Mouse (Mus musculus) cerebellum, adult 8-10 months (tissue): ENCODE data around the gene Cdsn.
"Not testable (repeated sequence)": the region's sequence is repeated elsewhere in the genome, so short reads cannot be mapped to it uniquely, and the experiment has no call there.

ENCODE experiments used
- DNase-seq: peaks from one replicate; pipeline ENCODE4 v3.0.0; 2022

Cdsn gene

DNA sequence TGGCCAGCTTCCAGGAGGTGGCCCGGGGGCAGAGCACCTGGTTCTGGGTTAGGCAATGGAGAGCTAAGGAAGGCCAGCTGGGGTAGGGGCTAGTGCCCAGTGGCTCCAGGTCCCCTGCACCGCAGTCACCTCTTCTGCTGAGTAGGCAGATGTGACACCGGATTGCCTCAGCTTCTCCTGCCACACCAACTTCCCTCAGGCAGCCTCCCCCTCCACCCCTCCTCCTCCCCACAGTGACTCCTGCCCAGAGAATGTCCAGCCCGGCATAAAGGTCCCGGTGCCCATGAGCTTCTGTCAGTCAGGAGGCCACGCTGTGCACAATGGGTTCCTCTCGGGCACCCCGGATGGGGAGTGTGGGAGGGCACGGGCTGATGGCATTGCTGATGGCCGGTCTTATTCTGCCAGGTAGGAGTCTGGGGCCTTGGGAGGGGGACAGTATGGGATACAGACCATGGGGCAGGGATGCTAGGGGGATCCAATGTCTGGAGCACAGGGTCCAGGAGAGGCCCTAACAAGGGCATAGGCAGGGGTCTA lies at the start of gene Cdsn:
TSS of gene Cdsn (plus strand) at position 248 of the 534 bp plus-strand sequence.
- DNase-seq: no peak

DNA sequence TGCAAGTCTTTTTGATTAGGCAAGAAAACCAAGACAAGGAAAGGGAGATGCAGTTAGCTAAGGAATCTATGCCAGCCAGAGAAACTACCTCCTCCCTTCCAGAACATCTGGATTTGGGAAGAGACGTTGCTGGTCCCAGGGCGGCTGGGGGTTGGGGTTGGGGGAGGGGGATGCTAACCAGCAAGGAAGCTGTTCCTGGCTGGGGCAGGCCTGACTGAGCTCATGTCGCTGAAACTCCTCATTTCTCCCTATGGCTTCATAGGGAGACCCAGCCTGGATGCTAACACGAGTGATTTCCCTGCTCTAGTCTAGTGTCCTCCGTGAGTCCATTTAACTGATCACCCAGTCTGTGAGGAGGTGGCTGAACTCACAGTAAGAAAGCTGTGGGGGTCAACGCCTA lies 49.7 kb upstream of the Cdsn start:
- DNase-seq: no peak

DNA sequence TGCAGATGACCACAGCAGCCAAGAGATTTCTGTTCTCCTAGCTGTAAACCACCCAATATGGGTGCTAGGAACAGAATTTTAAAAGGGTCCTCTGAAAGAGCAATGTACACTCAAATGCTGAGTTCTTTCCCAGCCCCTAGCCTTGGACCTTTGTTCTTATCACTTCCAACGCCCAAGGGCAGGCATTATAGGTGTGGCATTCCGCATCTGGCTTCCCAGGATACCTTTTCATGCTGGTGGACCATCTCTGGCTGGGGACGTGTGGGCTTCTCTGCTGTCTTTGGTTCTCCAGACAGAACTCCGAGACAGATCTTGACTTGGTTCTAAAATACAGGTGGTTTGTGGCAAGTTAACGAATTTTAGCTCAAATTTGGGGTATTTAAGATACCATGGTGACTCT lies 49.2 kb upstream of the Cdsn start:
- DNase-seq: no peak

DNA sequence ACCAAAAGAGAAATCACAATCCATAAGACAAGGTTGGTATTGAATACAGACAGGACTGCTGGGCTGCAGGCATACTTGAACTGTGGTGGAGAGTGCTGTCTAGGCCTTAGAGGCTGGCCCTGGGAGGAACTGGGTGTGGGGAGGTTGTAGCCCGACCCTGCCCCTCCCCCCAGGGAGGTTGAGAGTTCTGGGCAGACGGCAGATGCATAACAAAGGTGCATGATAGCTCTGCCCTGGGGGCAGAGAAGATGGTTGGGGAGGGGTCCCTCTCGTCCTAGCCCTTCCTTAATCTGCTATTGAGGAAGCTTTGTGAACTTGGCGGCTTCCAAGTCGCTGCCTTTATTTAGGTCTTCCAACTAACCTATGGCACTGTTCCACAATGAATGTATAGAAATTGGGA lies 48.1 kb upstream of the Cdsn start:
- no peak for DNase-seq

DNA sequence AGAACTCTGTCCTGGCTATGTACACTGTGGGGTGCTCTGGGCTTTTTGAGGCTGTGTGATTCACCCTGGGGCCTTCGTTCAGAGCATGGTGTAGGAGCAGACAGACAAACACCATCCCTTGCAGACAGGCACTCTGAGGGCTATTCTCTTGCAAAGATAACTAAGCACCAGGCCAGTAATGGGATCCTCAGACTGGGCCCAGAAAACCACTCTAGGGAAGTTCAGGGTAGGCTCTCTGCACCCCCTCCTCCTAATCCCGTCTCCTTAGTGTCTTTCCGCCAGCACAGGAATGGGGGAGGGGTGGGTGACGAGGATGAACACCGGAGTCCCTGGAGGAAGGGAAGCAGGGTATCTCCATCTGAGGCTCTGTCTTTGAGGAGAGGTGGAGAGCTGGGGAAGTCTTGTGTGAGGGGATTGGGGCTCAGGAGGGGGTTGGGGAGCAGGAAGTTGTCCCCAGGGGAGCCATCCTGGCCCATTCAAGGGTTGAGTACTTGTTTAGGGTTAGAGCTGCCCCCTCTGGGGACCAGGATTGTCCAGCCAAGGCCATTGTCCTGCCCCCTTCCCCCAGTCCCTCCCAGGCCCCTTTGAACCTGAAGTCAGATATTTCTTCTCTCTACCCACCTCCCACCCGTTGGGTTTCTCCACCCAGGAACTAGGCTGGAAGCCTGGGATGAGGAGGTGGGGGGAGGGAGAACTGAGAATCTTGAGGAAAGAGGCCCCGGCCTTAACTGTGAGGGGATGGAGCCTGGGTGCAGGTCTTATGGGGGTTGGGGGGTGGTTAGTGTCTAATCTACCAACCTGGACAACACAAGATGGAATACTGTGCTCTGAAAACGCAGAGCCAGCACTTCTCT lies 47.1 kb upstream of the Cdsn start:
- no peak for DNase-seq

DNA sequence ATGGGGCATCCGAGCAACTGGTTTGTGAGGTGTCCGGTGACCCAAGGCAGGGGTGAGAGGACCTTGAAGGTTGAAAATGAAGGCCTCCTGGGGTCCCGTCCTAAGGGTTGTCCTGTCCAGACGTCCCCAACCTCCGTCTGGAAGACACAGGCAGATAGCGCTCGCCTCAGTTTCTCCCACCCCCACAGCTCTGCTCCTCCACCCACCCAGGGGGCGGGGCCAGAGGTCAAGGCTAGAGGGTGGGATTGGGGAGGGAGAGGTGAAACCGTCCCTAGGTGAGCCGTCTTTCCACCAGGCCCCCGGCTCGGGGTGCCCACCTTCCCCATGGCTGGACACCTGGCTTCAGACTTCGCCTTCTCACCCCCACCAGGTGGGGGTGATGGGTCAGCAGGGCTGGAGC lies 46.2 kb upstream of the Cdsn start, which contains the start of gene Pou5f1:
TSS of gene Pou5f1 (plus strand) at position 243 of the 400 bp plus-strand sequence.
- DNase-seq: no peak

DNA sequence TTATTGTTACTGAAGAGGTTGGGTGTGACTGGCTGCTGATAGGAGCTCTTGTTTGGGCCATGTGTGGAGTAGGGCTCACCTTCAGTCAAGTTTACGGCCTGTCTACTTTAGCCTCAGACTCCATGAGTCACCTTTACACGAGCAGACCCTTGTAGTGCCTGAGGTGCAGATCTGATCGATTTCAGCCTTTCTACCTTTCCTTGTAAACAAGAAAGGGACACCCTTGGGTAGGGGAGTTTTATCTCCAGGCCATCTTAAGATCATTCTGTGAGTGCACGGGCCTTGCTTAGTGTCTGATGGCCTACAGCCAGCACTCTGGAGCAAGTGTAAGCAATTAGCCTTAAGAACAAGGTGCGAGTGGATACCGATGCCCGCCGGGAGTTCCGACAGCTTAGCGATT lies 45.0 kb upstream of the Cdsn start:
- no peak for DNase-seq

DNA sequence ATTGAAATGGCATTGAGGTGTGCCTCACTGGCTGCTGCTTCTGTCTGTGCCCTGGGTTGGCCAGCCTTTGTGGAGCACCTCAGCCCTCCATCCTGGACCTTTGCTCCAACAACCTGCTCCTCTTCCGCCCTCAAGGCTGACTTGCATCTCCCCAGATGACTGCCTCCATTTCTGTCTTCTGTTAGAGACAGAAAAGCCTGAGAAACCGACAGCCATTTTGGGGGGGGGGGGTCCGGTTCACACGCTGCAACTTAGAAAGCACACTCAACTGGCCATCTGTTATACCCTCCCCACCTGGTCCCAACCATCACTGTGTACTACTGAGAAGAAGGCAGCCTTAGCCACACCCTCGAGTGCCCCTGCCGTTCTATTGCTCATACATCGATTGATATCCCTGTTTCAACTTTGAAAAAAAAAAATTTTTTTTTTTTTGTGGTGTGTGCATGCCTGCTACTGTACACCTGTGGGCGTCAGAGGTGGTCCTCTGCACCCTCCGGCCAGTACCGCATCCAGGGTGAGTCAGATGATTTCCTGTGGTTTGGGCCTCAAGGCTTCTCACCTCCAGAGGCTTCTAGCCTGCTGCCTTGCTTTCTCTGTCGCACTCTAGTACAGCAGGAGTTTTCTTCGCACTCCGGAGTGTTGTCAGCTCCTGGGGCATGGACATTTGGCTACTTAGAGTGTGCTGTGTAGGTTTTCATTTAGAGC lies 44.2 kb upstream of the Cdsn start:
- no peak for DNase-seq

DNA sequence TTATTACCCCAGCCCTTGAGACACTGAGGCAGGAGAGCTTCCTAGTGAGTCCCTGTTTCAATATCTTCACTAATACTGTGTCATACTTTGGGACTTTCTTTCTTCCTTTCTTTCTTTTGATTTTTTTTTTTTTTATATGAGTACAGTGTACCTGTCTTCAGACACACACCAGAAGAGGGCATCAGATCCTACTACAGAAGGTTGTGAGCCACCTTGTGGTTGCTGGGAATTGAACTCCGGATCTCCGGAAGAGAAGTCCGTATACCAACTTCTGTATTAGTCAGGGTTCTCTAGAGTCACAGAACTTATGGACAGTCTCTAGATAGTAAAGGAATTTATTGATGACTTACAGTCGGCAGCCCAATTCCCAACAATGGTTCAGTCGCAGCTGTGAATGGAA lies 43.6 kb upstream of the Cdsn start:
- DNase-seq: not testable (repeated sequence)

DNA sequence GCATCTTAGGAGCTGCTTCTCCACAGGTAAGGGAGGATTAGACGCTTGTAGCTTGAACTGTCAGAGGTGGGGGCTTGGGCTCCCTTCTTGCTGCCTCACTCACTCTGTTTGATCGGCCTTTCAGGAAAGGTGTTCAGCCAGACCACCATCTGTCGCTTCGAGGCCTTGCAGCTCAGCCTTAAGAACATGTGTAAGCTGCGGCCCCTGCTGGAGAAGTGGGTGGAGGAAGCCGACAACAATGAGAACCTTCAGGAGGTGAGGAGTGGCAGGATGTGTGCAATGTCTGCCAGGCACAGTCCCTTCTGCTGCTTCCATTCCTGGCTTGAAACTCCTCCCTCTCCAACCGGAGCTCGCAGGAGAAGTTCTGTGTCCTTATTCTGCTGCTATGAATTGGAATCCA lies 42.6 kb upstream of the Cdsn start:
- DNase-seq: no peak

DNA sequence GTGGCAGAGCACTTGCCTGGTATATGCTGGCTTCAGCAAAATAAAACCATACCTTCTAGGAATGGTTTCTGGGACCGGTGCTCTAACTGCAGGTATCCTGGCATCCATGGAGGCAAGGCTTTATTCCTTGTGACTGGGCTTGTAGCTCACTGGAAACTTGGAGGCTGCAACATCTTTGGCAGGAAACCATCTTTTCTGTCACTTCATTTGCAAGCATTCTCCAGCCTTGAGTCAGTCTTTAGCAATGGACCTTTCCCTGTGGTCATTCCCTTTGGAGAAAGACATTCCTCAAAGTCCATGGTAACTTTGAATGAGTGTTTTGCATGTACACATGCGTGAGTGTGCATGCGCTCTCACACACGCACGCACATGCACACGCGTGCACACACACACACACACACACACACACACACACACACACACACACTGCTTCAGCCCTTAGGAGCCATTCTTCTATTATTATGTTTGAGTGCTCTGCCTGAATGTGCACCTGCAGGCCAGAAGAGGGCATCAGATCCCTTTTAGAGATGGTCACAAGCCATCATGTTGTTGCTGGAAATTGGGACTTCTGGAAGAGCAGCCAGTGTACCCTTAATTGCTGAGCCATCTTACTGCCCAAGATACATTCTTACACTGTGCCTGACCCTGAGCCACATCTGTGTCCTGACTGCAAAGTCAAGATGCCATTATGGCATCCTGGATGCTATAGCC lies 38.9 kb upstream of the Cdsn start:
- DNase-seq: no peak

DNA sequence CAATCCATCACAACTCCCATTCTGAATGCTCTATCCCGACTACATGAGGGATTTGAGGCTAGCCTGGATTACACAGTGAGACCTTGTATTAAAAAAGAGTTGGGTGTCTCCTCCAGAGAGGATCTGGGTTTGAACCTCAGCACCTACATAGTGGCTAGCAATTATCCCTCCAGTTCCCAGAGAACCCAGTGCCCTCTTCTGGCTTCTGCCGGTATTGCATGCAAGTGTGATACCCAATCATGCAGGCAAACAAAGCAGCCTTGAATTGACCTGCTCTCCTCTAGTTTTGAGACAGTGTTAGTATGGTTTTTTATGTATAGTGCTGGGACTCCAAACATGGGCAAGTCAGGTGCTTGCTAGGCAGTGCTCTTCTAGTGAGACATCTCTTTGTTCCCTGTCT lies 38.0 kb upstream of the Cdsn start:
- DNase-seq: peak; percentile 59

DNA sequence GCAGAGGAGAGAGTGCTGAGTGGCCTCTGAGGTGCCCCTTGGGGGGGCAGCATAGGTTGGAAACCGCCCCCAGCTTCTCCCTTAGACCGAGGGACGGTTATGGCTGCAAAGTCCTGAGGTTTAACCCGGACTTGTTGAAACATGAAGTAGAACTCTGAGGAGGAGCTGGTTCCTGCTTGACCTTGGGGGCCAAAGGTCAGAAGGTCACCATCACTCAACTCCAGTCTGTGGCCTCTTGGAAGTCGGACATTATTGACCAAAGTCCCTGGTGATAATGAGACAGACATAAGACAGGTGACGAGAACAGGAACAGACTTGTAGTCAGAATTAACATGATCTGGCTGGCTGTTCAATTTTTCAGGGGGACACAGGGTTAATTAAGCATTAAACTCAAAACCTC lies 37.2 kb upstream of the Cdsn start:
- DNase-seq: no peak

DNA sequence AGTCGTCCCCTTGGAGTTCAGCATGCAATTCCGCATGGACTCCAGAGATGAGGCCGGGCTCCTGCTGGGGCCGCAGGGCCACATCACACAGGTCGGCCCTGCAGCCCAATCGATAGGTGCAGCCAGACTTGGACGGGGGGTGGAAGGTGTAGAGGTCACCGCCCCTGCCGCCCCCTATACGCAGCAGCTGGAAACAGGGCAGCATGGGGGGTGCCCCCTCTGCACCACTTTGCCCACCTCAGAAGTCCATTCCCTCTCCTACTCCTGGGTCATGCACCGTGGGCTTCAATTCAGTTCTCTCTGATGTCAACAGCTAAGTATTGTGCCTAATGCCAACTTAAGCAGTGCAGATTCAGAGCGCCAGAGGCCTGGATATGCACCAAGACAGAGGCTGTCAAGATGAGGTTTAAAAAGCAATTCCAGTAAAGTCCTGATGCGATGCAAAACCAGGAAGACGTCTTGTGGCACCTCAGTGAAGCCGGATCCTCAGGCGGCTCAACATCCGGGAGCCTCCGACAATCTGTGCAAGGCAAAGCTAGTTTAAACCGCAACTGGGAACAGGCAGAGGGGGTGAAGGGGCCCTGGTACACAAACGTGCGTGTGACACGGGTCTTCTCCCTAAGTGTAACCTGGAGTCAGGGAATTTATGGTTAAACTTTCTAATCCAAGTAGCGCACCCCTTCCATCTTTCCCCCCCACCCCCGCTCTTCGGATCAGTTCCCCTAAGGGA lies 35.9 kb upstream of the Cdsn start:
- DNase-seq: no peak

DNA sequence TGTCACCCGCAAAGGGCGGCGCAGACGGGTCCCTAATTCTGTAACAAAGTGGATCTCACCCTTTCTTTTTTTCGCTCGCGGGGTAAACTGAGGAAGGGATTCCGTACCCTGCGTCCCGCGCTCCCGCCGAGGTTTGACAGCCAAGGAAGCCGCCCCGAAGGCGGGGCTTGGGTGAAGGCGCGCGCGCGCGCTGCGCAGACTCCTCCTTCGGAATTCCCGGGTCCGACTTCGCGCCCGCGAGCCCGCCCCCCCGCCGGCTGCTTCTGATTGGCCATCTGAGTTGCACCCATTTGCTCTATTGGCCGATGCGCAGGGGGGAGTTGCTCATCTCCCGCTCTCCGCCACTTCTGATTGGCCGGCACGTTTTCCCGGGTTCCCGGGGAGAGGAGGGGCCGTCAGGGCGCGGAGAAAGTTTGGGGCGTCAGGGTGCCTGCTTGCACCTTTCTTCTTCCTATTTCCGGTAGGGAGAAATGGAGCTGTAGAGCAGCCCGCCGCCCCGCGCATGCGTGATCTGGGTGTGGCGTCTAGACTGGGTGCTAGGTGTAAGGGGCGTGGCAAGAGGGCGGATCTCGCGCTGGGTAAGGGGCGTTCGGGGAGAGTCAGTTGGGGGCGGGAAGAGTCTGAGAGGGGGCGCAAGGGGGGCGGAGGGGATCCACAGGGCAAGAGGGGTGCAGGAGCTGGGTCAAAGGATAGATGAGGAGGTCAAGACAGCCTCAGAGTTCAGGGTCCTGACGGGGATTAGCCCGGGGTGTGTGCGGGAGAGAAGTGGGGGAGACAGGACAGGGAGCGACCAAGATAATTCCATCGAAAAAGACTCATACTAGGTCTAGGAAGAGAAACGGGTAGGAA lies 35.1 kb upstream of the Cdsn start, which contains the start of the genes Tcf19 and Cchcr1:
TSS of gene Tcf19 (minus strand) at position 173 of the 849 bp plus-strand sequence.
TSS of gene Cchcr1 (plus strand) at position 449 of the 849 bp plus-strand sequence.
- DNase-seq: peak; percentile 92

DNA sequence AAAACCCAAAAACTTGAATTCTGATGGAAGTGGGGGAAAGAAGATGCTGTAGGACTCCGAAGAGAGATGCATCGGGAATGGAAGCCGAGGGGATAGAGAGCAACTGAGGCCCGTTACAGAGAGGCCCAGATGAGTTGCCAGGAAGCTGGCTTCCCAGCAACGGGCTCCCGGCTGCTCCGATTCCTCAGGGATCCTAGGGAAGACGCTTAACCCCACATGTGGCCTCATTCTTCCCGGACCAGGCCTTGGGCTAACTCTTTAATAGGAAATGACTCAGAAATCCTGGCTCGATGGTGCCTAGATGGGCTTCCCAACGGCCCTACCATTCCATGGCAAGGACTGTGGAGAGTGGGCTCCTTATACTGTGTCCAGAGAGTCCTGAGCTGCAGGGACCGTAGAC lies 34.4 kb upstream of the Cdsn start:
- no peak for DNase-seq

DNA sequence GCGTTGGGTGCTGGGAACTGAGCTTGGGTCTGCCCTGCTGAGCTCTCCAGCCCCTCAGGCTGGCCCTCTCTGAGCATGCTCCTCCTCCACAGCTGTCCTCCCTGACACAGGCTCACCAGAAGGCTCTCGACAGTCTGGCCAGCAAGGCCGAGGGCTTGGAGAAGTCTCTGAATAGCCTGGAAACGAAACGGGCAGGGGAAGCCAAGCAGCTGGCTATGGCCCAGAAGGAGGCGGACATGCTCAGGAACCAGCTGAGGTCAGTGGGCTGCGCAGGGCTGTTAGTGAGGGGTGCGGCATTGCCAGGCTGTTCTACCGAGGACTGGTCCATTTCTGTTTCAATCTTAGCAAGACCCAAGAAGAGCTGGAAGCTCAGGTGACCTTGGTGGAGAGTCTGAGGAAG lies 27.6 kb upstream of the Cdsn start:
- no peak for DNase-seq

DNA sequence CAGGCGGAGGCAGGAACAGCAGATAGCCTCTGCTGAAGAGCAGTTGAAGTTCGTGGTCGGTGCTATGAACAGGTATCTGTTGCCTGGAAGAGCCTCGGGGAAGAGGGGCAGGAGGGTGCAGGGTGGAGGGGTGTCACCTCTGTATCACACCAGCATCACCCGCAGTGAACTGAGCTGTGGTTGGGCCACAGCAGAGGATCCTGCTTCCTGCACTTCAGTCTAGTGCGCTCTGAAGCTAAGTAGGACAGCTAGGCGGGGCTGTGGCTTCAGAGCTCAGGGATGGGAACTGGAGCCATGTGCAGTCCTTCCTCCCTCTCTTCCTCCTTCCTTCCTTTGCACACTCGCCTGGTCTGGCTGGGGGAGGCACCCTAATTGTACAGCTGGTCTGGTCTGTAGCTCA lies 25.3 kb upstream of the Cdsn start:
- no peak for DNase-seq

DNA sequence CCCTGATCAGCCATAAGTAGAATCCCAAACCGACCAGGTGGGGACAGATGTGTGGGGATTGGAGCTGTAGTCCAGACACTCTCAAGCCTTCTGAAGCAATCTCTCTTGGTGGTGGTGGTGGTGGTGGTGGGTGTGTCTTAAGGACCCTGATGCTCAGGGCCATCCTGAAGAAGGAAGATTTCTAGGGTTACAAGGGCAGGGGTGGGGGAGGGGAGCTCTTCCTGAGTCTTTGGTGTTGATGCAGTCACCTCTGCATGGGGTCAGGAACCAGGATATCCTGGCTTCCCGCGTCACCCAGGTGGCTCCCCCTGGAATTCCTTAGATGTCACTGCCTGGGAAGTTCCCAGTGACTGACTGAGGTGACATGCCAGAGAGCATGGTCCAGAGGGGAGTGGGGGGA lies 19.6 kb upstream of the Cdsn start:
- DNase-seq: no peak

DNA sequence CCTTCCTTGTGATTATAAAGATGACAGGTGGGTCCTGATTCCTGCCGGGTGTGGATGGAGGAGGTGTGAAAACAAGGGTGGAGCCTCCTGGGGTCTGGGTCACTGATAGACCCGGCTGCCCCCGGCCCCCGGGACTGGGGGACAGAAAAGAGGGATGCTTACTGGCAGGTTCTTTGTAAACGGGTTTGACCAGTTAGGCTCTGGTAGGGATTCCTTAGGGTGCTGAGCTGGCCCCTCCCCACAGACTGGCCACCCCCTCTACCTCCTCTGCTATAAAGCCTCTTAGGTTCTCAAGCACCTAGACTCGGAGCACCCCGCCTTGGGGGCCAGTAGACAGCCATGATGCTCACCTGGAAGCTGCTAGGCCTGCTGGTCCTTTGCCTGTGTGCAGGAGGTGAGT lies 19.0 kb upstream of the Cdsn start, which contains the start of gene Psors1c2:
TSS of gene Psors1c2 (plus strand) at position 301 of the 400 bp plus-strand sequence.
- DNase-seq: no peak

DNA sequence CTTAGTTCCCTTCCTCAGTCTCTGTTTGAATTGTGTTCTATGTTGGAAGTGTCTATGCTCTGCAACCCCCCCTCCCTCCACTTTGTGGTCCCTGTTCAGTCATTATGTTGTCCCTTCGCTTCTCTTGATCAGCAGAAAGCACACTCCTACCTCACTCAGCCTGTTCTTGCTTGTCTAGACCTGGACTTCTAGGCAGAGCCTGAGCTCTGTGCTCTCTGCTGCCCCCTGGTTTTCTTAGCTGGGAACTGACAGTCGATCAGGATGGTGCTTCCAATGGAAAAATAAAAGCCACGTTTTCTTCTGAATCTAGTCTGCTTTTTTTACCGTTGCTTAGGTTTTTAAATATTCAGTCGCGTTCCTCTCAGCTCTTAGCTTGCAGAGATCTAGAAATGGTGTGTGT lies 17.6 kb upstream of the Cdsn start:
- DNase-seq: peak; percentile 76
